Mouse (Mus musculus) megakaryocyte-erythroid progenitor cell, adult 5-6 weeks (primary cell): ENCODE data around the gene Krt72. TPM values are rescaled to one million over a fixed set of nuclear protein-coding genes. Genes with fewer than 3 reads are reported as not detected.

ENCODE experiments used
- ATAC-seq: replicated peaks from 2 replicates; pipeline ENCODE4 v1.8.0; 2016; ENCODE audit warnings: mild to moderate bottlenecking, inconsistent platforms; ENCODE audit not compliant: severe bottlenecking, poor library complexity, low FRiP score, low TSS enrichment
- total RNA-seq, 2 experiments: library from RNA; stranded (forward) in 1 of 2; stranded (reverse) in 1 of 2; fragments of 200-1000, 215-1000 nt in 1 of 2; fragments of >200 nt in 1 of 2; fragmentation: Nextera tagmentation in 1 of 2; gene quantifications; 2 replicates each; pipeline ENCODE4 v1.2.3; 2014 to 2017

Gene Krt72
- not detected in 2 replicates for total RNA-seq (2014; fragmentation: Nextera tagmentation)
- total RNA-seq (2017) = not detected in 2 replicates

- no peak for ATAC-seq
These were observed at the start of gene Krt72 for GRCm38 (mm10) chr15:101786360-101786759. Gene Krt72 (minus strand): TSS chr15:101786460.

GRCm38 (mm10) chr15:101834784-101835328 is 48.6 kb upstream of the Krt72 start:
- ATAC-seq = no peak

- ATAC-seq = no peak
These were observed 46.9 kb upstream of the Krt72 start for GRCm38 (mm10) chr15:101833131-101833530.

- no peak for ATAC-seq
These were observed 43.2 kb upstream of the Krt72 start for GRCm38 (mm10) chr15:101829441-101829840.

GRCm38 (mm10) chr15:101821786-101822185 is 35.5 kb upstream of the Krt72 start:
- ATAC-seq = no peak

- no peak for ATAC-seq
These were observed 31.6 kb upstream of the Krt72 start, which contains the start of gene Krt2 for GRCm38 (mm10) chr15:101817875-101818274. Gene Krt2 (minus strand): TSS chr15:101818169.

GRCm38 (mm10) chr15:101803052-101803822 is 17.0 kb upstream of the Krt72 start:
- no peak for ATAC-seq

- ATAC-seq = no peak
These were observed 16.1 kb upstream of the Krt72 start, which contains the start of gene Krt73 for GRCm38 (mm10) chr15:101802296-101802835. Gene Krt73 (minus strand): TSS chr15:101802346.

GRCm38 (mm10) chr15:101790867-101791266 is 4.6 kb upstream of the Krt72 start:
- ATAC-seq = no peak

- no peak for ATAC-seq
These were observed 12.8 kb downstream of the Krt72 start for GRCm38 (mm10) chr15:101773420-101773819.

GRCm38 (mm10) chr15:101772711-101773081 is 13.6 kb downstream of the Krt72 start:
- peak; percentile 78 for ATAC-seq

GRCm38 (mm10) chr15:101772080-101772710 is 14.1 kb downstream of the Krt72 start:
- ATAC-seq = 0 out of 2 replicates have a peak, but pooled peaks have one; percentile 44

GRCm38 (mm10) chr15:101770226-101770625 is 16.0 kb downstream of the Krt72 start:
- ATAC-seq = no peak

GRCm38 (mm10) chr15:101742711-101743110 is 43.5 kb downstream of the Krt72 start, which contains the start of gene Krt71:
Gene Krt71 (minus strand): TSS chr15:101743109.
- no peak for ATAC-seq

- no peak for ATAC-seq
These were observed 48.5 kb downstream of the Krt72 start for GRCm38 (mm10) chr15:101737786-101738185.

- no peak for ATAC-seq
These were observed 55.6 kb downstream of the Krt72 start for GRCm38 (mm10) chr15:101730653-101731052.
